Mouse (Mus musculus): ENCODE results near the gene Chrnb2. TPM values are rescaled to one million over a fixed set of nuclear protein-coding genes. Genes with fewer than 3 reads are reported as not detected.

Gene Chrnb2
- polyA plus RNA-seq, 1 experiment from 2014 or later: 0.36 TPM

DNA sequence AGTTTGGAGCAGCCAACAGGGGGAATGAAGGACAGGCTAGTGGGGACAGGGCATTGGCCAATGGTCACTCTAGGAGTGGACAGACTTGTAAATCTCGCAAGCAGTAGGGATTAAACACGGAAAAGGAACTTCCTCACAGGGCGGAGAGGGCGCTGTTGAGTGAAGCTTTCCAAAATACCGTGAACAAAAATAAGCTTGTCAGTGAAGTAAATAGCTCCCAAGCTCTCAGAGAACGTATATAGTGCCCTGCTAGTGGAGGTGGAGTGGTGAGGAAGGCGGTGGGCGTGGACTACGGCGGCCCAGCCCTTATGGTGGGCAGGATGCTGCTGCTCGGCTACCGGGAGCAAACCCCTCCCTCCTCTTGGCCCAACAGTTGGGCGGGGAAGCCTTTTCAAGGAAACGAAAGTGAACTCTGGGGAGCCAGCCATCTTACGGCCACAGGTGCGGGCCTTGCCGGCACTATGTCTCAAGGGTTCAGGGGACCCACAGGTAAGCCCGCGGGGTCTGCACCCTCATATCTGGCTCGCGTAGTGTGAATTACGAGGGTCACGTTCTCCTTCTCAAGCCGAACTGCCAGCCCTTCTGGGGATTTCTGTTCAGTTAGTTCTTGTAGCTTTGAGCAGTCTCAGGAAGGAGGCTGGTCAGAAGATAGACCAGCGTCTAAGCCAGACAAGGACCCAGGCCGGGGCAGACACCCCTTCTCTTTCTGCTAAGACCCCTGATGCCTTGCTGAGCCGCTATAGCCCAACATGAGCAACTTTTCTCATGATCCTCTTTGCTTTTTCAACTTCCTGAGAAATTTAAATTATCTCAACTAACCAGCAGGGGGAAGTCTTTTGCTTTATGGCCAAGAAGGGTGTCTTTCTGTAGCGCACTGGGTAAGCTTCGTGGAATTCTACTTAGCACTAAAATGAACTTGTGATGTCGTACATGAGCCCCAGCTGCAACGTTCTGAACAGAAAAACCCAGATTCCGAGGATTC is 33.8 kb downstream of the Chrnb2 start:
- H3K27me3 ChIP-seq: no peaks in the 10 kb centered on the region
- H3K9ac ChIP-seq: peak overlapping the region; percentile 65
- WGBS: under 1% methylated on average over 32 of the region's 32 CpGs
- peak overlapping the region; percentile 84 for H3K4me3 ChIP-seq
- no peaks in the 10 kb centered on the region for H3K36me3 ChIP-seq
- no peaks in the 10 kb centered on the region for H3K9me3 ChIP-seq
- peak; percentile 95 for ATAC-seq (ENCODE audit: borderline replicate concordance, extremely low read depth, low FRiP score, low TSS enrichment)
- H3K4me1 ChIP-seq: peaks cover 6% of the 10 kb centered on the region
- peak overlapping the region; percentile 82 for H3K27ac ChIP-seq
- H3K4me2 ChIP-seq: peak overlapping the region; percentile 90

- no peak overlapping the region for H3K27ac ChIP-seq
Observed at GRCm38 (mm10) chr3:89728848-89729247, 35.6 kb downstream of the Chrnb2 start.

GRCm38 (mm10) chr3:89727028-89727427 is 37.4 kb downstream of the Chrnb2 start:
- H3K9me3 ChIP-seq: no peaks in the 10 kb centered on the region
- no peak for ATAC-seq (ENCODE audit: borderline replicate concordance, extremely low read depth, low FRiP score, low TSS enrichment)
- H3K36me3 ChIP-seq: no peaks in the 10 kb centered on the region
- no peaks in the 10 kb centered on the region for H3K27me3 ChIP-seq
- H3K9ac ChIP-seq: no peak overlapping the region
- H3K4me2 ChIP-seq: no peak overlapping the region
- no peak overlapping the region for H3K4me3 ChIP-seq
- H3K27ac ChIP-seq: no peak overlapping the region
- 13% methylated on average over 4 of the region's 4 CpGs for WGBS
- peaks cover 6% of the 10 kb centered on the region for H3K4me1 ChIP-seq

More at GRCm38 (mm10) chr3:89728848-89729247, 35.6 kb downstream of the Chrnb2 start:
- Histone ChIP-seq H3K4me3 (no peak overlapping the region), H3K9me3 (no peaks in the 10 kb centered on the region), H3K27me3 (no peaks in the 10 kb centered on the region), H3K9ac (no peak overlapping the region), H3K4me2 (no peak overlapping the region), H3K36me3 (no peaks in the 10 kb centered on the region), H3K4me1 (peaks cover 6% of the 10 kb centered on the region)
- WGBS: 57% methylated on average over 2 of the region's 2 CpGs
- no peak for ATAC-seq (ENCODE audit: borderline replicate concordance, extremely low read depth, low FRiP score, low TSS enrichment)

- no peak overlapping the region for H3K9ac ChIP-seq
- 51% methylated on average over 7 of the region's 7 CpGs for WGBS
- no peaks in the 10 kb centered on the region for H3K9me3 ChIP-seq
- H3K4me3 ChIP-seq: no peak overlapping the region
- no peaks in the 10 kb centered on the region for H3K36me3 ChIP-seq
- H3K27ac ChIP-seq: no peak overlapping the region
- H3K4me1 ChIP-seq: peaks cover 4% of the 10 kb centered on the region; the same call in 1 of the 2 replicates
- H3K4me2 ChIP-seq: no peak overlapping the region
- H3K27me3 ChIP-seq: no peaks in the 10 kb centered on the region
- no peak for ATAC-seq (ENCODE audit: borderline replicate concordance, extremely low read depth, low FRiP score, low TSS enrichment)
Observed at GRCm38 (mm10) chr3:89723400-89724084, 40.9 kb downstream of the Chrnb2 start.

GRCm38 (mm10) chr3:89722032-89722431 is 42.4 kb downstream of the Chrnb2 start:
- ATAC-seq (ENCODE audit: borderline replicate concordance, extremely low read depth, low FRiP score, low TSS enrichment): no peak
- Histone ChIP-seq H3K9me3 (no peaks in the 10 kb centered on the region), H3K4me2 (no peak overlapping the region), H3K27ac (no peak overlapping the region), H3K4me3 (no peak overlapping the region), H3K9ac (no peak overlapping the region), H3K36me3 (no peaks in the 10 kb centered on the region), H3K27me3 (no peaks in the 10 kb centered on the region), H3K4me1 (peaks cover 4% of the 10 kb centered on the region; the same call in 1 of the 2 replicates)

- H3K36me3 ChIP-seq: no peaks in the 10 kb centered on the region
- no peaks in the 10 kb centered on the region for H3K9me3 ChIP-seq
- H3K4me2 ChIP-seq: peak overlapping the region; percentile 90
- peak overlapping the region; percentile 68 for H3K4me3 ChIP-seq
- H3K27ac ChIP-seq: no peak overlapping the region
- WGBS: 35% methylated on average over 6 of the region's 6 CpGs
- peaks cover 6% of the 10 kb centered on the region for H3K4me1 ChIP-seq
- ATAC-seq (ENCODE audit: borderline replicate concordance, extremely low read depth, low FRiP score, low TSS enrichment): no peak
- H3K9ac ChIP-seq: no peak overlapping the region
- peaks cover 3% of the 10 kb centered on the region; the same call in 1 of the 2 replicates for H3K27me3 ChIP-seq
Observed at GRCm38 (mm10) chr3:89715967-89716256, 48.5 kb downstream of the Chrnb2 start.

DNA sequence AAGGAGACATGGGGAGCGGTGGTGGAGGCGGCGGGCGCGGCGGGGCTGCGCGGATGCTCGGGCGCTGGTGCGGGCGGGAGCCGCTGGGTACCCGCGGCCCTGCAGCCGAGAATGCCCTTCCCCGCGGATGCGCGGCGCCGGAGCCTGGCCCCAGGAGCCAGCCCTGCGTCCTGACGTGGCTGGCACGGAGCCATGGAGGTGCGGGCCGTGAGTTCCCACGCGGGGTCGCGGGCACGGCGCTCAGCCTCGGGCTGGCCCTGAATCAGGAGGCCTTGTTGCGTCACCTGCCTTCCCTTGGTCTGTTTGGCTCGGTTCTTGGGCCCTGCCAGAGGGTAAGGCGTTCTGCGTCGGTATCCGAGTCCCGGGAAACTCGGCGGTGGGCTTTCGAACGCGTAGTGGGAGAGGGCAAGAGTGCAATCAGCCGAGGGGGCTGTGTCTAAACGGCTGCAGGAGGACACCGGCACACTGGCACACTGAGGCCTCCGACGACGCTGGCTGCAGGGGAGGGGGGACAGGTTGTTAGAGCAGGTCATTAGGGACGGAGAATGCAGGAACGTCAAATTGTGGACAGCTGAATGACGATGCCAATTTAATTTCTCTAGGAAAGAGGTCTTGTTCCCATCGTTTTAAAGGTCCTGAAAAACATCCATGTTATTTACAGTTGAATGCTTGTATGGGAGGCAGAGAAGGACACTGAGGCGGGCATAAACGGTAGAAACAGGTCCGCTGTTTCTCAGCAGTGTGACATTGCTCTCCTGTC is 49.0 kb downstream of the Chrnb2 start:
- no peaks in the 10 kb centered on the region for H3K9me3 ChIP-seq
- ATAC-seq (ENCODE audit: borderline replicate concordance, extremely low read depth, low FRiP score, low TSS enrichment): peak; percentile 73; the same call in 1 of the 2 replicates
- H3K4me3 ChIP-seq: peak overlapping the region; percentile 68
- H3K9ac ChIP-seq: peak overlapping the region; percentile 60
- H3K27me3 ChIP-seq: peaks cover 3% of the 10 kb centered on the region; the same call in 1 of the 2 replicates
- 2% methylated on average over 55 of the region's 59 CpGs for WGBS
- H3K36me3 ChIP-seq: no peaks in the 10 kb centered on the region
- peak overlapping the region; percentile 90 for H3K4me2 ChIP-seq
- peaks cover 5% of the 10 kb centered on the region; the same call in 1 of the 2 replicates for H3K4me1 ChIP-seq
- H3K27ac ChIP-seq: no peak overlapping the region

GRCm38 (mm10) chr3:89714359-89715206 is 49.8 kb downstream of the Chrnb2 start, which contains the start of gene Adar:
Gene Adar, plus strand, starts transcription at chr3:89715022.
- no peaks in the 10 kb centered on the region for H3K36me3 ChIP-seq
- peak; percentile 75 for ATAC-seq (ENCODE audit: borderline replicate concordance, extremely low read depth, low FRiP score, low TSS enrichment)
- 6% methylated on average over 27 of the region's 28 CpGs for WGBS
- H3K9me3 ChIP-seq: no peaks in the 10 kb centered on the region
- H3K27me3 ChIP-seq: peaks cover 3% of the 10 kb centered on the region; the same call in 1 of the 2 replicates
- H3K4me3 ChIP-seq: peak within 1 kb of the TSS; percentile 68
- peaks cover 5% of the 10 kb centered on the region; the same call in 1 of the 2 replicates for H3K4me1 ChIP-seq
- H3K4me2 ChIP-seq: peak within 1 kb of the TSS; percentile 90
- H3K9ac ChIP-seq: peak within 1 kb of the TSS; percentile 60
- H3K27ac ChIP-seq: no peak within 1 kb of the TSS

GRCm38 (mm10) chr3:89704064-89704463 is 60.4 kb downstream of the Chrnb2 start:
- WGBS: 73% methylated on average over 6 of the region's 6 CpGs
- H3K4me3 ChIP-seq: no peak overlapping the region

DNA sequence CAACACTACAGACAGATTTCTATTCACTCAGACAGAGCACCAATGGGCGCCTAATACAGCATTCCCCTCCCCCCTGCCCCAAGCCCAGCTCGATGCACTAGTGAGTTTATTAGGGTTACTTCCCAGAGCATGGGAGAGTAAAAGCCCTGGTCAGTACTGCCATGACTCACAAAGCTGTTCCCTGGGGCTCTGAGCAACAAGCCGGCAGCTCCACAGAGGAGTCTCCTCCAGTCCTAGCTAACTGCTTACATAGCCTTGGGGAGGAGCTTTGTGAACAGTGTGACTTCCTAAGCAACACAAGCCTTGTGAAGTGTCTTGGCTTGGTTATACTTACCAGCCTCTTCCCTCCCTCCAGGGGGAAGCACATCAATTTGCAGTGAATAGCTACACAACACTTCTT is 60.8 kb downstream of the Chrnb2 start:
- ATAC-seq (ENCODE audit: borderline replicate concordance, extremely low read depth, low FRiP score, low TSS enrichment): no peak
- 28% methylated on average over 3 of the region's 3 CpGs for WGBS

More at GRCm38 (mm10) chr3:89704064-89704463, 60.4 kb downstream of the Chrnb2 start:
- ATAC-seq (ENCODE audit: borderline replicate concordance, extremely low read depth, low FRiP score, low TSS enrichment): no peak
- H3K9ac ChIP-seq: no peak overlapping the region
- H3K9me3 ChIP-seq: no peaks in the 10 kb centered on the region
- H3K27ac ChIP-seq: no peak overlapping the region
- no peak overlapping the region for H3K4me2 ChIP-seq
- no peaks in the 10 kb centered on the region for H3K4me1 ChIP-seq
- no peaks in the 10 kb centered on the region; the same call in 1 of the 2 replicates for H3K27me3 ChIP-seq
- H3K36me3 ChIP-seq: no peaks in the 10 kb centered on the region

More for the DNA sequence above, 60.8 kb downstream of the Chrnb2 start:
- Histone ChIP-seq H3K9ac (no peak overlapping the region), H3K36me3 (no peaks in the 10 kb centered on the region), H3K4me2 (no peak overlapping the region), H3K27me3 (no peaks in the 10 kb centered on the region; the same call in 1 of the 2 replicates), H3K9me3 (no peaks in the 10 kb centered on the region), H3K4me1 (no peaks in the 10 kb centered on the region), H3K4me3 (no peak overlapping the region), H3K27ac (no peak overlapping the region)
